Mouse (Mus musculus): Measurements from ENCODE around the gene Calhm1. TPM values are rescaled to one million over a fixed set of nuclear protein-coding genes. Genes with fewer than 3 reads are reported as not detected.

Gene Calhm1
- polyA plus RNA-seq, 1 experiment from 2014 or later, result not detected

DNA sequence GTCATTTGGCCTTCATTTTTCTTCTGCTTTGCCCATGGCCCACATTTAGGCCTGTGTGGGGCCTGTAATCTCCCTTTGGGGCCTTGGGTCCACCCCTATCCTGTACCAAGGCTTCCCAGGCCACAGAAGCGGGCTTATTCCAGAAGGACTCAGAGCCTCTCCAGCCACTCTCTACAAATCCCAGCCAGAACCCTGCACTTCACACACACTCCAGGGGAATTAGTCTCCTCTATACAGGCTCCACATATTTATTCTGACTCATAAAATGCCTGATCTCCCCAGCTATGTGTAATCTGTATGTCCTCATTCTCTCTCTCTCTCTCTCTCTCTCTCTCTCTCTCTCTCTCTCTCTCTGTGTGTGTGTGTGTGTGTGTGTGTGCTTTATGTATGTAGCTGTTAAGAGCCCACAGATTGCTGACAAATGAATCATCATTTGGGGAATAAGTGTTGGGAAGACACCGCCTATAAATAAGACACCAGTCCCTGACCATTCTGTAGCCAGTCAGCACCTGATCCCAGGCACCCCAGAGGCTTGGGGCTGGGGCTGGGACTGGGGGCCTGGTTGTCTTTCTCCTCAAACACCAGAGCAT, 33.0 kb upstream of the Calhm1 start:
- Histone ChIP-seq H3K4me1 (replicated peaks) (peaks cover 14% of the 10 kb centered on the region), H3K4me2 (no peak overlapping the region), H3K27ac (no peak overlapping the region), H3K9ac (replicated peaks) (no peak overlapping the region), H3K4me3 (replicated peaks) (no peak overlapping the region), H3K27me3 (peaks cover 44% of the 10 kb centered on the region), H3K9me3 (peaks cover 7% of the 10 kb centered on the region), H3K36me3 (no peaks in the 10 kb centered on the region)
- WGBS, result 98% methylated on average over 2 of the region's 2 CpGs
- ATAC-seq (ENCODE audit: insufficient number of reproducible peaks, insufficient read depth, low FRiP score, low TSS enrichment, low read depth), result no peak

- ATAC-seq (ENCODE audit: insufficient number of reproducible peaks, insufficient read depth, low FRiP score, low TSS enrichment, low read depth), result no peak
- Histone ChIP-seq H3K36me3 (no peaks in the 10 kb centered on the region), H3K27me3 (peaks cover 30% of the 10 kb centered on the region), H3K9me3 (no peaks in the 10 kb centered on the region), H3K27ac (no peak overlapping the region), H3K9ac (replicated peaks) (no peak overlapping the region), H3K4me3 (replicated peaks) (no peak overlapping the region), H3K4me2 (no peak overlapping the region), H3K4me1 (replicated peaks) (peaks cover 14% of the 10 kb centered on the region)
- 73% methylated on average over 2 of the region's 2 CpGs for WGBS
Measured at GRCm38 (mm10) chr19:47175472-47175871, 31.4 kb upstream of the Calhm1 start.

DNA sequence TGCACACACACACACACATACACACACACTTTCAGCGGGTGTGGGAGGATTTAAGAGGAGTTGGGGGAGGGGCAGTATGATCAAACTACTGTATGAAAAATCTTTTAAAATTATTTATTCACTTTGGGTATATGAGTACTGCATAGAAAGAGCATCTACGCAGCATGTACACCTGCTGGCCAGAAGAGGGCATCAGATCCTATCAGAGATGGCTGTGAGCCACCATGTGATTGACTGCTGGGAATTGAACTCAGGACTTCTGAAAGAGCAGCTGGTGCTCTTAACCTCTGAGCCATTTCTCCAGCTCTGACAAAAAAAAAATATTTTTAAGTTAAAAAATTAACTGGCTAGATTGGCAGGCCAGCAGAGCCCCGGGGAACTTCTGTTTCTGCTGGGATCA, 30.5 kb upstream of the Calhm1 start:
- no peak overlapping the region for H3K4me3 ChIP-seq (replicated peaks)
- H3K4me1 ChIP-seq (replicated peaks), result peaks cover 9% of the 10 kb centered on the region
- ATAC-seq (ENCODE audit: insufficient number of reproducible peaks, insufficient read depth, low FRiP score, low TSS enrichment, low read depth), result no peak
- no peak overlapping the region for H3K4me2 ChIP-seq
- 55% methylated on average over 3 of the region's 3 CpGs for WGBS
- H3K27me3 ChIP-seq, result peaks cover 20% of the 10 kb centered on the region
- no peak overlapping the region for H3K27ac ChIP-seq
- H3K9me3 ChIP-seq, result no peaks in the 10 kb centered on the region
- no peaks in the 10 kb centered on the region for H3K36me3 ChIP-seq
- H3K9ac ChIP-seq (replicated peaks), result no peak overlapping the region

DNA sequence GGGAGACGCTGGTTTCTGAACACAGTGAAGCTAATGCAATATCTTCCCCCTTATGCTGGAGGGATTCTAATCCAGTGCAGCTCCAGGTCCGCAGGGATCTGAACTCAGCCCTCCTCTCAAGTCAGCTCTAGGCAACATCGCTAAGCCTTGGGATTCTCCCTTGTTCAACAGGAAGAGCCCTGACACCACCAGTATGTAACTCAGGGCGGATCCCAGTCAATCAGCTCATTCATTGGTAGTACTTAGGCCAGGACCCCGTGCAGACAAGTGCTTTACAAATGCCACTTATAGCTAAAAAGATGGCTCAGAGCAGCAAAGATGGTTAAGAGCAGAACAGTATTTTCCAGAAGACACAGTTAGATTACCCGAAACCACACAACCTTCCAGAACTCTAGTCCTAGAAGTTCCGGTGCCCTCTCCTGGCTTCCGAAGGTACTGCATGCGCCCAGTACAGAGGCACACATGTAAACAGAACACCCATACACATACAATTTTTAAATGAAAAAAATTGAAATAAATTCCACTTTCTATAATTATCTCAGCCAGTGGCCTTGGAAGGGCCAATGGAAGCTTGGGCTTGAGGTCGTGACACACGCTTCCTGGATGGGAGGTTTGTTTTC, 24.8 kb upstream of the Calhm1 start:
- H3K9me3 ChIP-seq, result no peaks in the 10 kb centered on the region
- no peak overlapping the region for H3K4me3 ChIP-seq (replicated peaks)
- H3K27ac ChIP-seq, result no peak overlapping the region
- H3K27me3 ChIP-seq, result peaks cover 11% of the 10 kb centered on the region; the same call in 1 of the 2 replicates
- no peak overlapping the region for H3K9ac ChIP-seq (replicated peaks)
- H3K4me1 ChIP-seq (replicated peaks), result 0 out of 2 replicates have a peak, but pooled peaks cover 3% of the 10 kb centered on the region
- H3K36me3 ChIP-seq, result no peaks in the 10 kb centered on the region
- H3K4me2 ChIP-seq, result peak overlapping the region; percentile 36
- ATAC-seq (ENCODE audit: insufficient number of reproducible peaks, insufficient read depth, low FRiP score, low TSS enrichment, low read depth), result 0 out of 2 replicates have a peak, but pooled peaks have one; percentile 52
- 28% methylated on average over 11 of the region's 11 CpGs for WGBS

DNA sequence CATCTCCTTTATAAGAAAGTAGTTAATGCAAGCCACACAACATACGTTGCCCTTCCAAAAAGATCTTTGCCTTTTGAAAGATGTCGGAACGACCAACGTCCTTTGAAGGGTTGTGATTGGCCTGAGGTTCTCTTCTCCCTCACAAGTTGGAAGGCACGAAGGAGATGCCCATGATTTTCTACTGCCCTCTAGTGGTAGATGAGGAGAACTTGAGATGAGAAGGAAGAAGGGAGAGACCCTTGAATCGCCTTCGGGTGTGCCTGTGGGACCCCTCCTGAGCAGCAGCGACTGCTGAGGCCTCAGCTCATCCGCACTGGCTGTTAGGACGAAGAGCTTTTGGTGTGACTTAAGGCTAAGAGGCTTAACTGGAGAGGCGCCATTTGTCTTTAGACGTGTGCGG, 24.2 kb upstream of the Calhm1 start:
- no peak overlapping the region for H3K9ac ChIP-seq (replicated peaks)
- no peak overlapping the region for H3K4me3 ChIP-seq (replicated peaks)
- no peak for ATAC-seq (ENCODE audit: insufficient number of reproducible peaks, insufficient read depth, low FRiP score, low TSS enrichment, low read depth)
- no peak overlapping the region for H3K27ac ChIP-seq
- no peaks in the 10 kb centered on the region for H3K9me3 ChIP-seq
- WGBS, result 8% methylated on average over 13 of the region's 13 CpGs
- H3K36me3 ChIP-seq, result no peaks in the 10 kb centered on the region
- H3K27me3 ChIP-seq, result peaks cover 5% of the 10 kb centered on the region; the same call in 1 of the 2 replicates
- H3K4me1 ChIP-seq (replicated peaks), result 0 out of 2 replicates have a peak, but pooled peaks cover 3% of the 10 kb centered on the region
- peak overlapping the region; percentile 36 for H3K4me2 ChIP-seq

DNA sequence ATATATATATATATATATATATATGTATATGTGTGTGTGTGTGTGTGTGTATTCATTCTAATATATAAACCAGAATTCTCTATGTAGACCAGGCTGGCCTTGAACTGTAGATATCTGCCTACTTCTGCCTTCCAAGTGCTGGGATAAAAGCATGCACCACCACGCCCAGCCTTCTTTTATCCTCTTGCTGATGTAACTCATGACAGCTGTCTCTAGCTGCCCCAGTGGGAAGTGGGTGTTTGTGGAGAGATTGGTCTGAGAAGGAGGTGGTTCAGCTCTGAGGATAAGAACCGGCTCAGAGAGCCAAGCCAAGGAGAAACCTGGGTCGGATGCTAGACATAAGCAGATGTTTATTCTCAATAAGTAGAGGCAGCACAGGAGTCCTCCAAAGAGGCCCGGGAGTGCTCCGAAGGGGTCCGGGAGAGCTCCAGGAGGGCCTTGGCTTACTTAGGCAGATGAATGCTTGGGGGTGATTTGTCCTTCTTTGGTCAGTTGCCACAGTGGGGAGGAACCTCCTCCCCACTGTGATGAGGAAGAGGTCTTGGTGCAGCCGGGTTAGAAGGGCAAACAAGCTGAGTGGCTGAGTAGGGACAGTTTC, 23.7 kb upstream of the Calhm1 start:
- H3K27me3 ChIP-seq, result peaks cover 5% of the 10 kb centered on the region; the same call in 1 of the 2 replicates
- H3K4me3 ChIP-seq (replicated peaks), result no peak overlapping the region
- H3K27ac ChIP-seq, result no peak overlapping the region
- H3K36me3 ChIP-seq, result no peaks in the 10 kb centered on the region
- no peaks in the 10 kb centered on the region for H3K9me3 ChIP-seq
- WGBS, result 66% methylated on average over 7 of the region's 7 CpGs
- H3K9ac ChIP-seq (replicated peaks), result no peak overlapping the region
- 0 out of 2 replicates have a peak, but pooled peaks cover 3% of the 10 kb centered on the region for H3K4me1 ChIP-seq (replicated peaks)
- peak overlapping the region; percentile 36; the same call in 1 of the 2 replicates for H3K4me2 ChIP-seq
- no peak for ATAC-seq (ENCODE audit: insufficient number of reproducible peaks, insufficient read depth, low FRiP score, low TSS enrichment, low read depth)

- Histone ChIP-seq H3K4me1 (replicated peaks) (0 out of 2 replicates have a peak, but pooled peaks cover 3% of the 10 kb centered on the region), H3K27me3 (peaks cover 5% of the 10 kb centered on the region; the same call in 1 of the 2 replicates), H3K9ac (replicated peaks) (no peak overlapping the region), H3K36me3 (no peaks in the 10 kb centered on the region), H3K9me3 (no peaks in the 10 kb centered on the region), H3K27ac (no peak overlapping the region), H3K4me3 (replicated peaks) (no peak overlapping the region), H3K4me2 (no peak overlapping the region)
- 28% methylated on average over 3 of the region's 3 CpGs for WGBS
- ATAC-seq (ENCODE audit: insufficient number of reproducible peaks, insufficient read depth, low FRiP score, low TSS enrichment, low read depth), result no peak
Measured at GRCm38 (mm10) chr19:47166758-47167157, 22.7 kb upstream of the Calhm1 start.

DNA sequence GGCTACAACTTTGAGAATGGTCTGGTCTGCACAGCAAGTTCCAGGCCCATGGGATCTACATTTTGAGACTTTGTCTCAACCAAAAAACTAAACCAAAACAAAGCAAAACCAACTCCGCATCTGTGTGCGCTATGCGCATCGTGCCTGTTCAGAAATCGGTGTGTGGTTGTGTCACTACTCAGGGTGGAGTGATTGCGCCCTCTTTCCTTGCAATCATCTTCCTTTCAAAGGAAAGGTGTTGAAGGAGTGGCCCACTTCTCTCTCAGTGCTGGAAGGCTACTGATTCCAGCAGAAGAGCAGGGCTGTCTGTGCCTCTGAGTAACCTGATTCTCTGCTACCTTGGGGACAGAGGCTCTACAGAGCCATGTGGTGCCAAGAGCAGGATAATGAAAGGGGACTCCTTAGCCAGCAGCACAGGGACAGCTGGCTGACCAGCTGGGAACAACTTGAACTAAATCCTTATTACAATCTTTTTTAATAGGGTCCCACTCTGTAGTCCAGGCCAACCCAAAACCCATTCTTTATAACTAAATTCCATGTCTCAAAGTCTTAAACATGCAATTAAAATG, 19.2 kb upstream of the Calhm1 start:
- H3K9ac ChIP-seq (replicated peaks), result no peak overlapping the region
- no peaks in the 10 kb centered on the region for H3K36me3 ChIP-seq
- no peaks in the 10 kb centered on the region for H3K4me1 ChIP-seq (replicated peaks)
- peaks cover 5% of the 10 kb centered on the region; the same call in 1 of the 2 replicates for H3K27me3 ChIP-seq
- no peak overlapping the region for H3K4me2 ChIP-seq
- H3K27ac ChIP-seq, result no peak overlapping the region
- ATAC-seq (ENCODE audit: insufficient number of reproducible peaks, insufficient read depth, low FRiP score, low TSS enrichment, low read depth), result no peak
- H3K9me3 ChIP-seq, result no peaks in the 10 kb centered on the region
- 91% methylated on average over 6 of the region's 6 CpGs for WGBS
- no peak overlapping the region for H3K4me3 ChIP-seq (replicated peaks)

- Histone ChIP-seq H3K36me3 (no peaks in the 10 kb centered on the region), H3K9ac (replicated peaks) (no peak overlapping the region), H3K27ac (no peak overlapping the region), H3K9me3 (no peaks in the 10 kb centered on the region), H3K4me3 (replicated peaks) (no peak overlapping the region), H3K27me3 (peaks cover 3% of the 10 kb centered on the region; the same call in 1 of the 2 replicates), H3K4me2 (no peak overlapping the region), H3K4me1 (replicated peaks) (no peaks in the 10 kb centered on the region)
- ATAC-seq (ENCODE audit: insufficient number of reproducible peaks, insufficient read depth, low FRiP score, low TSS enrichment, low read depth), result no peak
- 66% methylated on average over 4 of the region's 4 CpGs for WGBS
Measured at GRCm38 (mm10) chr19:47161669-47162068, 17.6 kb upstream of the Calhm1 start.

GRCm38 (mm10) chr19:47157664-47158063, 13.6 kb upstream of the Calhm1 start, which contains the start of gene Calhm3:
TSS of gene Calhm3 (minus strand) at chr19:47157764.
- peaks cover under 1% of the 10 kb centered on the region; the same call in 1 of the 2 replicates for H3K27me3 ChIP-seq
- no peak within 1 kb of the TSS for H3K4me2 ChIP-seq
- WGBS, result 76% methylated on average over 11 of the region's 11 CpGs
- no peak within 1 kb of the TSS for H3K9ac ChIP-seq (replicated peaks)
- ATAC-seq (ENCODE audit: insufficient number of reproducible peaks, insufficient read depth, low FRiP score, low TSS enrichment, low read depth), result no peak
- no peak within 1 kb of the TSS for H3K27ac ChIP-seq
- no peaks in the 10 kb centered on the region for H3K9me3 ChIP-seq
- no peak within 1 kb of the TSS for H3K4me3 ChIP-seq (replicated peaks)
- H3K36me3 ChIP-seq, result no peaks in the 10 kb centered on the region
- H3K4me1 ChIP-seq (replicated peaks), result no peaks in the 10 kb centered on the region

DNA sequence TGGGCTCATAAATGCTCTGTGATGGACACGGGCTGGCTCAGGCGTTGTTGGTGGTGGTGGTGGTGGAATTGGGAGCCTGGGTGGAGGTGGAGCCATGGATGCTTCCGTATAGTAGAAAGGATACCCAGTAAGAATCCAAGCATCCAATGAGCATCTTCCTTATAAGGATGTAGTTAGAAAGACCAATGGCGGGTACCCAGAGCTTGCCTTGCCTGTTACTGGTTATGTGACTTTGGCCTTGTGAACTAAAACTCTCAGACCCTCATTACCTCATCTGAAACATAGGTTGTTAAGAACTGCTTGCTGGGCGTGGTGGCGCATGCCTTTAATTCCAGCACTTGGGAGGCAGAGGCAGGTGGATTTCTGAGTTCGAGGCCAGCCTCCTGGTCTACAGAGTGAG, 9.7 kb upstream of the Calhm1 start:
- Histone ChIP-seq H3K27ac (no peak overlapping the region), H3K4me2 (no peak overlapping the region), H3K4me1 (replicated peaks) (peaks cover 17% of the 10 kb centered on the region), H3K9me3 (no peaks in the 10 kb centered on the region), H3K9ac (replicated peaks) (no peak overlapping the region), H3K4me3 (replicated peaks) (no peak overlapping the region), H3K36me3 (no peaks in the 10 kb centered on the region), H3K27me3 (peaks cover 26% of the 10 kb centered on the region)
- no peak for ATAC-seq (ENCODE audit: insufficient number of reproducible peaks, insufficient read depth, low FRiP score, low TSS enrichment, low read depth)
- 84% methylated on average over 7 of the region's 7 CpGs for WGBS
